Mouse (Mus musculus) gastrocnemius, postnatal 4 days (tissue): ENCODE results near the gene Kif6. TPM values are rescaled to one million over a fixed set of nuclear protein-coding genes. Genes with fewer than 3 reads are reported as not detected.
A peak's percentile ranks its signal among the peaks of the same experiment; 100 is the strongest.

Source experiments
- DNase-seq, 2 experiments: peaks; one replicate each; pipeline ENCODE4 v3.0.0; 2021 to 2022; ENCODE audit warnings: low spot score in 2 of 2, mixed read lengths in 2 of 2
- total RNA-seq, 2 experiments: library from RNA; stranded (reverse); gene quantifications; 2 replicates each; pipeline ENCODE4 v1.2.3; 2021

Kif6 gene
- total RNA-seq, 2 experiments from 2014 or later: 0.21 to 0.56 TPM

DNA sequence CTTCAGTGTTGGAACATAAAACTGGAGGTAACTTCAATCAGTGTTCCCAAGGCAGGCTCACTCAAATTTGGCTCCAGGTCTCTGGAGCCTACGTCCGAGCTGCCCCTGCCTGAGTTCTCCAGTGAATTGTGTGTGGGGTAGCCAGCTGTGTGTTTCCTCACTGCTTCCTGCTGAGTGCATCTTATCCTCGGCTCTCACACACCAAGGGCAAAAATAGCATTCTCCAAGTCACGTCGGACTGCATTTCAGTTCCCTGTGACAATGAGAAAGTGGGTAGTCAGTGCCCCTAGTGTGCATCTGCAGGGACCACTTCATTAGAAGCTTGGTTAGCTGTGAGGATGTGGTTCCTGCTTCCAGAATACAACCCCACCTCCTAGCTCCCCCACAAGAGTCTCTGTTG, 222.5 kb downstream of the Kif6 start:
- no peak for DNase-seq

DNA sequence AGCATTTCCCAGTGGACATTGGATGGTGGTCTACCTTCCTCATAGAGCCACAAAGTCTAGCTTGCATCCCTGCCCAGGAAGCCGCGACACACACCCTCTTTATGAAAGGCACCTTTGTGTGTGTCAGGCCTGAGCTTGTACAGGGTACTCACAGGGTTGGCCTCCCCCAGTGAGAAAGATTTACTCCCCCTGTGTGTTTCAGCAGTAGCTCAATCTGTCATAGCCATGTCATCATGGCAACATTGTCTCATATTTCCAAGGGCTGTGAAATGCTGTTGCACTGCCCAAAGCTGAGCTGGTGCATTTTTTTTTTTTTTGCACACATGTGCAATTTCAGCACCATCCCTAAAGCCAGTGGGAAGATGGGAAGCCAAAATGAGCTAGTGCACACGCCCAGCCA, 224.3 kb downstream of the Kif6 start:
- DNase-seq: no peak

DNA sequence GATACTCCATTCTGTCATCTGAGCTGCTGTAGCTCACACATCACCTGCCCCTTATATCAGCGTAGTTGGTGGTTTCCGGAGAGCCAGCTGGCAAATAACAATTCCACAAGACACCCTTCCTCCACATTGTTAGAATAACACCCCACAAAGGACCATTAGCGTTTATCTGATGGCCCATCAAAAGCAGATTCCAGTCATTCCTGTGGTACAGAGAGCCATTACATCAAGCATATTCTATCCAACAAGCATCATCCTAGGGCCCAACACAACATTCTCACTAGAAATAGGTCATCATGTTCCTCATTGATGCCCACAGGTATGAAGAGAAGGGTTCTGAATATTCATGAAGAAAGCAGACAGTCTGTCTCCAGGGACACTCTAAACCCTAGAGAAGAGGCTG, 236.3 kb downstream of the Kif6 start:
- no peak for DNase-seq

DNA sequence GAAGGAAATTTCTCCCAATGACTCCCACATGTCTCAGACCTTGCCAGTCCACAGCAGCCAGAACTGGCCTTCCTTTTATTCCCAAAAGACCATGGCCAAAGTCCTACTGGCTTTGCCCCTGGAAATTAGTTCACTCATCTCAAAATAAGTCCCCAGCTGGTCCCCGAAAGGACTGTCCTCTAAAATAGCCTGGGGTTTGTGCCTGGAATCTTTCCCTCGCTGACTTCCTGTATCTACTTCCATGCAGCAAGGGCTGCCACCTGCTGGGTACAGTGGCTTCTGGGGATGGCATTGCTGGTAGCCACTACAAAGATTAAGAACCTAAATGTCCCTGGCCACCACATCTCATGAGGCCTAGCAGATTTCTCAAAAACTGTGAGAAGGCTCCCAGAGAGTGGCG, 237.2 kb downstream of the Kif6 start:
- peak in 1 of 2 experiments; percentile 19 for DNase-seq

DNA sequence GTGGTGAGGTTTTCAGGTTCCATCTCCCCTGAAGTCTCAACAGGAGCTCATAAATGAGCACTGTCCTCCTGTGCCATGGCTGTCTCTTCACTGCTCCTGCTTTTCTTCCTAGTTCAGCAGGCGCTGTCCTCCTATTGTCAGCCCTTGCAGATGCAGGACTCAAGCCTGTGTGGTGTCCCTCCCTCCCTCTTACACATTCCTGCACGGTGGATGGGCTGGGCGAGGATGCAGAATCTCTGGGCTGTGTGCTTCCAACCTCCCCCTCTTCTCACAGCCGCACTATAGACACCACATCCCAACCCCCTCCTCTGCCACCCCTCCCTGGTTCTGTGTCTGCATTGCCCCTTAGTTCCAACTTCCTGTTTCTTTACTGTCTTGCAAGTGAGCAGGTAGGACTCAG, 240.8 kb downstream of the Kif6 start:
- no peak for DNase-seq

DNA sequence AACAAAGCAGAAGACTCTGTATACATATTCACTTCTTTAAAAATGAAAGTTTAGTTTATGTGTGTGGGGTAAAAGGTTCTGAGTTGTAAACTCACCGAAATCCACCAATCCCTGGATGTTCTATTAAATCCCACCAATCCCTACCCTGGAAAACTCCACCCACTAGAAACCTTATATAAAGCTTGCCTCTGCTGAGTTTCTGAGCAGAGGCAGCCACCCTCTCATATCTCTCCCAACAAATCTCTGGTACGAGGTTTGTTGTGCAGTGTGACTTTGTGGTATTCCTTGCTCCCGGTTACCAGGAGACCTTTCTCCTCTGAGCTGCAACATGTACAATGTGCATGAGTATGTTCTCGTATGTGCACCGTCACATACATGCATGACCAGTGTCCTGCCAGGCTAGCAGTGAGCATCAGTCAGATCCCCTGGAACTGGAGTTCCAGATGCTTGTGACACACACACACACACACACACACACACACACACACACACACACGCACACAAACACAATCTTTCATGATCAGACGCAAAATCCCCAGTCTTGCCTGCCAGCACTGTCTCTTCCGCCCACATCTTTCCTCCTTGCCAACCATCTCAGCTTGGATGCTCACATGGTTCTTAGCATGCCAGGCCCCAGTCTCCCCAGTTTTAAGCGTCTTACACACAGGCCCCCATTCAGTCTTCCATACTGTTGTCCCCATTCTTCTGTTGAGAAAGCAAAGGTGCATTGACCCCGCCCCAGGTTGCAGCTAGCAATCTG, 245.3 kb downstream of the Kif6 start:
- no peak for DNase-seq

DNA sequence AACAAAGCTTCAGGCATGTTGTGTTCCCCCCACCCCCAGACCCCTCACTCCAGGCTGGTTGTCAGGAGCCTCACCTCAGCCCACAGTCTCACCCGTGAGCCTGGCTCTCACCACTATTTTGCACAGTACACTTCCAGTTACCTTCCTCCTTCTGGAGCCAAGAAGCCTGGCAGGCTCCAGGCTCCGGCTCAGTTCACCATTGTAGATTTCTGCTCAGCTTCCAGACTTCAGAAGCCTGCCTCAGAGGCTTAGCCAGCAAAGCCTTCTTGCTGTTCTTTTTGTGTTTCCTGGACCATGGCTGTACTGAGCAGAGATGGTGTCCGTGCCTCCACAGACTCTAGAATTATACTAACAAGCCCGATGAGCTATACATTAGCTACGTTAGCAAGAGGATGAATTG, 248.7 kb downstream of the Kif6 start:
- DNase-seq: no peak

DNA sequence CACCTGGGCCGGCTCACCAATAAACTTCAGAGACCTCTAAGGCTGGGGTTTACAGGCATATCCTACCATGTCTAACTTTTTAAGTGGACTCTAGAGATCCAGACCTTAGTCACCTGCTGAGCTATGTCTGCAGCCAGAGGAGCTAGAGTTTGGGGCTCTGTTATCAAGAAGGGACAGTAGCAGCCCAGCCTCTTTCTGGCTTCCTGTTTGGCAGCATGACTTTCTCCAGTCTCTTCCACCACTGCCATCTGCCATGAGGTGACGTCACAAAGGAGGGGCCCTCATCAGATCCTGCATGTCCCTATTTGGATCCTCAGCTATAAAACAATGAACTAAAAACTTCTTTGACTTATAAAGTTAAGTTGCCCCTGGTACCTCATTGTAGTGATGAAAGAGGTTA, 250.7 kb downstream of the Kif6 start:
- DNase-seq: no peak

DNA sequence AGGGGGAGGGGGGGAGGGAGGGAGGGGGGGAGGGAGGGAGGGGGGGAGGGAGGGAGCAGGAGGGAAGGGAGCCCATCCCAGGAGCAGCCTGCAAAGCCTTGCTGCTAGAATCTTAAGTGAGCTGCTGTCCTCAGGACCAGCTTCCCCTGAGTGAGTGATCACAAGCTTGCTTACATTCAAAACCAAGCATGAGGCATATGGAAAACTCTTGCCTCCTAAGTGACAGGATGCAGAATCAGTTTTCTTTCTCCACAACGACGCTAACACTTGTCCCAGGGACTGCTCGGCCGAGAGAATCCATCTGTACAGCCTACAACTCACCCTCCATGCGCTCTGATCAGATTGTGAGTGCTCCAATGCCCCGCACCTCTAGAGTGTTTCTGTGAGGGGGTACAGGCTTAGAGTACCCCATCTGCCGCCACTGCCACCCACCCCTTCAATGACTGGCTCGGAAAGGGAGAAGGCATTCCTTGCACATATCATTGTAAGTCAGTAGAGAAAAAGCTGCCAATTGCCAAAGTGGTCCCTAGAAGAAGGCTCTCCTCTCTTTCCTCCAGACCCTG, 251.8 kb downstream of the Kif6 start:
- no peak for DNase-seq

DNA sequence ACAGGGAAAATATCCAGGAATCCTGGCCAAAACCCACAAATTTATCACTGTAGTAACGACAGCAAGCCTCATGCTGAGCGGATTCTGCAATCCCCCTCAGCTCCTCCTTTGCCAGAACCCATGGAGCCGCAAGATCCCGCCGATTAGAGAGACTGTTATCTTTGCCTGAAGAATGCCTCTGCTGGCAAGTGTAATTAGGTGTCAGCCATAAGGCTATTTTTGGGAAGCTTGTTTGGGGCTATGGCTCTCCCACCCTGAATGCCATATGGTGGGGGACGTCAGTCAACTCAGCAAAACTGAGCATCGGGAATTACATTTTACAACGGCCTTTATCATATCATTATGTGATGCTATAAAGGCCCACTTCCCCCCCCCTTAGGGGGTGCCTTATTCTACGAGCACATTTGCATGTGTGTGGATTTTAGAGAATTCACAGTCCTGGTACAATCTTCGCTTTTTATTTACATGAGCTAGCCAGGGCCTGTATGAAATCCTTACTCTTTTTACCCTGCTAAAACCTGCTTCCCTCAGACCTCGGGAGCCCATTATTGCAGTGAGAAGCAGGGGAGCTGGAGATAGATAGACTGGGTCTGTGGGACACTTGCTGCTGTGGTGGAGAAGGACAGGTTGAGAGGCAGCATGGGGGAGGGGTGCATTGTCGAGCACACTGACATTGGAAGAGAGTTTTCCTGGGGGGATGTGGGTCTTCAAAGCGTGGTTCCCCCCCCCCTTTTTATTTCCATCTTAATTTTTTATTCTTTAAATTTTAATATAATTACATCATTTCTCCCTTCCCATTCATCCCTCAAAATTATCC, 252.6 kb downstream of the Kif6 start:
- no peak for DNase-seq

DNA sequence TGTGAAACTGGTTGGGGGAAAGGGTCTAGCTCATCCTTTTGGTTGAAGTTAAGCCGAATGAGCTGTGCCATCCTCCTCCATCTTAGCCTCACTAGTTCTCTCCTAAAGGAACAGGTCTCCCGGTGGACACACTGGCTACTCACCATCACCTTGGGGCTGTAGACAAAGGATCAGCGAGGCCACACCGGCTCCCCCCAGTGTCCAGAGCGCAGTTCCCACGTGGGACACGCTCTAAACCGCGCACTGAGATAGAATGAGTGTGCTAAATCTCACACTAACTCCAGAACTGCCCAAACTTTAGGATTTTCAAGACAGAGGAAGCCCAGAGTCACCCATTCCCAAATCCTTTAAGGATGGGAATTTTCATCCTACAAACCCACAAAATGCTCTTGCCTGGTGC, 254.3 kb downstream of the Kif6 start:
- DNase-seq: no peak

DNA sequence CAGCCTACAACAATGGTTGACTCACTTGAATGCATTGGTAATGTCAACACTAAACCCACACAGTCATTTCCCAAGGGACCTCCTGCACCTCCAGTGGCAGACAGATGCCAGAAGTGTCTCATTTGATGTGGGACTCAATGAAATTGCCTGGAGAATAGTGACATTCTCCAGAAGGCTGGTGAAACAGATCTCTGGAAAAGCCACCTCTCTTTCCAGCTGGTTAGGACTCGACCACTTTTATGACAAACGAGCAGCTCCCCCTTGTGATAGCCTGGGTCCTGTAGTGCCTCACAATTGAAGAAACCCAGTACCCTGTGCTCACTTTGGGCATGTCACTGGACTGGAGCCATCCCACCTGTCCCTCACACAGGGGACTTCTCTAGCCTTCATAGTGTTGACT, 257.4 kb downstream of the Kif6 start:
- no peak for DNase-seq

DNA sequence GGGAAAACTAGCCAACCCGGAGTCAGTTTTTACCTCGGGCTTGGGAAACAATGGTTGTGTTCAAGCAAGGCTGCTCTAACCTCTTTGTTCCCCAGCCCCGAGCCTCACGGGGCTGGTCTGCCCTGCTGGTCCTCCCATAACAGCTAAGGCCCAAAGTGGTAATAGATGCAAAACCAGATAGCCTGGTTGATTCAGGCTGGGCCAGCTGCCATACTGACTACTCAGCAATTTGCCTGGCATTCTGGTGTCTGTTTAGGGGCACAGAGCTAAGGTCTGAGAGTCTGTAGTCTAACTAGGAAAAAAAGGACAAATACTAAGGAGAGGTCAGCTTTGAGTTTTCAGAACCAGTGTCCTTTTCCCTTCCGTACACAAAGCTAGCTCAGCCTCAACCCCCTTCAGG, 259.8 kb downstream of the Kif6 start:
- DNase-seq: no peak

DNA sequence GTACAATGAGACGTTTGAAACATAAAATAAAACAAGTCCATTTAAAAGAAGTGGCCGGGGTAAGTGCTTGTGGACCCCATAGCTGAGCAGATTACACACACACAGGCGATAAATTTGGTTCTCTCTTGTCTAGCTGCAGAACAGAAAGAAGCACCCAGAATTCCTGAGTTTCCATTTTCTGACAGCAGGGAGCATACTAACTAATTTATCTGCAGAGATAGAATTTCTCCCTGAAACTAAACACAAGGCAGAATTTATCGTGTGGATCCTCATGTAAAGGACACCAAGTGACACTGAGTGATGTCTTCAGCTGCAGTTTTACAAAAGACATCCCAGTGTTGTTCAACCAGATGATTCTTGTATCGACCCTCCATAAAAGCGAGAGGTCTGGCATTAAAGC, 260.5 kb downstream of the Kif6 start:
- no peak for DNase-seq

DNA sequence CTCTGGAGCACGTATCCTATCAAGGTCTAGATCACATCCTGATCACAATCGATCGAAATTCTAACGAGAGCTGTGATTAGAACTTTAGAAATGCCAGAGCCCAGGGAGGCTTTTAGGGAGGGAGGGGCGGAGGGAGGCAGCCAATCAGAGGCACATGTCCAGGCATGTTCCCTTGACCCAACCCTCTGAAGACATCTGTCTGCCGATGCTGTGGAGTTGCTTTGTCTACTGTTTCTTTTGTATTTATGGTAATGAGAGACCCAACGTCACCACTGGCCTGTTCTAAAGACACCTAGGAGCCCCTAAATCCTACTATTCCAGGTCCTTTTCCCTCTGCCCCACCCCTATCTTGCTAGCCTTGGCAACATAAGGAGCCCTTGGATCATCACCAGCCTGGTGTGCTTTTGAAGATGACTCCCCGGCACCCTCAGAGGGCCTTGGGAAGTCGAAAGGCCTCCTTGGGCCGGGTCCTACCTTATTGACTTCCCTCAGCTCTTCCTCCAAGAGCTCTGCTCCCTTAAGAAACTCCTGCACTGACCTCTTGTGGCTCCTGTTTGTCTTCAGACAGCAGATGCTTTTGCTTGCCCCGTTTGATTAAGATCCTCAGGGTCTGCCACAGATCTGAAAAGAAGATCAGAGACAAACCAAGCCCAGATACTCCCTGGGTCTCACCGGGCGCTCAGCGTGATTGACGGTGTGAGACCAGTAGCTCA, 261.2 kb downstream of the Kif6 start:
- no peak for DNase-seq

DNA sequence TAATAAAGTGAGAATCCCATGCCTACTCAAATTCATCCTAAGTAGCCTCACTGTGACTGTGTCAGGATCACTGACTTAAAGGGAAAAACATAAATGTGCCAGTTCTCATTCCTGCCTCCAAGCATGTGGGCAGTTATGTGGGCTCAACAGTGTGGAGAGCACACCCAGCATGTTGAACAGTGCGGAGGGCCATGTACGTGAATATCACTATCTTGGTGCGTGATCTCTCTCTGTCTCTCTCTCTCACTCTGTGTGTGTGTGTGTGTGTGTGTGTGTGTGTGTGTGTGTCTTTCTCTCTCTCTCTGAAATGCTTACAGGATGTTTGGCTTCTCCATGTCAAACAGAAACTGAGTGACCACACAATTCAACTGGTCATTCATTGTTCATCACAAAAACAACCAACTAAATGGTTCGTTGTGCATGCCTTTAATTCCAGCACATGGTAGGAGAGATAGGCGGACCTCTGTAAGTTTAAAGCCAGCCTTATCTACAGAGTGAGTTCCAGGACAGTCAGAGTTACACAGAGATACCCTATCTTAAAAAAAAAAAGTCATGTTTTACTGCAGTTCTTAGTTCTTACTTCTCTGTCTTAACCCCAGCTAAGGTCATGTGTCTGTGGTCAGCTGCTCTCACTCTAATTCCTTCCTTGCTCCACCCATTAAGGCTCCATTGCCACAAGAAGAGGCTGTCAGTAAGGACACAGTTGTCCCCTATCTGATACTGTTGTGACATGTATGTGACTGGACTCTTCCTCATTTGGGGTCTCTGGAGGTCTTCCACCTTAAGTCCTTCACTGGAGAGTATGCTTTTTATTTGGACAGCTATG, 266.2 kb downstream of the Kif6 start:
- no peak for DNase-seq

DNA sequence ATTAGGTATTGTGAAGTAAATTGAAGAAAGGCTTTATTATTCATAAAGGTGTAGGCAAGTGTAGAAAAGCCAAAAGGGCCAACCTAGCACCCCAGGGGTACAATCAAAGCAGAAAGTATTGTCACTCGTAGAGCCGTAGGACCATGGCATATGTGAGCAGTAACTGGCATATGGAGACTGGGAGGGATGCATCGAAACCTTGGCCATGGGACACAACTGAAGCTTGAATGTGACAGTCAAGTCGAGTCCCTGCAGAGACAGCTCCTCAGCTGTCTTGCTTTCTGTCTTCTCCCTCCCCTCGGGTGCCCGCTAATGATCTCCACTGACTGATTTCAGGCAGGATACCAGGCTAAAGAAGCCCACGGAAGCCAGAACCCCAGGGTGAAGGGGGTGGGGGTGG, 266.9 kb downstream of the Kif6 start:
- no peak for DNase-seq

DNA sequence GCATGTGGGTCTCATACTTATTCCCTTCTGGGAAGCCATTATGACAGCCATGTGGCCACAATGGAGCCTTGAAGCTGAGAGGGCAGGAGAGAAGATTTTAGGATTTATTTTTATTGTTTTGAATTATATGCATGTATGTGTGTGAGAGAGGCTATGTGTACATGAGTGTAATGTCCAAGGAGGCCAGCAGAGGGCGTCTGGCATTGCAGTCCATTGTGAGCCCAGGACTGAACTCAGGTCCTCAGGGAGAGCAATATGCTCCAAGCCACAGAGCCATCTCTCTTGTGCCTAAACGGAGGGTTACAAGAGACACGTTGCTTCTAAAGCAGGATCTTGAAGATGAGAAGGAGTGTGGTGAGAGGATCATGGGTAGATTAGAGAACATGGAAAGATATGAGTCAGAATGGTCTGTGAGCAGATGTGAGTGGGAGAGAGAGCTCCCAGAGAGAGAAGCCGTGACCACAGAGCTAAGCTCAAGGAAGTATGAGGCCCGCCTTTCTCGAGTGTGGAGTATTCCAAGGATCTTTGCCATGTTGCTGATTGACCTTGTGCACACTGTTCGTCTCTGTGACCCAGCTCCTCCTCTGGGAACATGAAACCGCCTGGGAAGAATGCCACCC, 268.3 kb downstream of the Kif6 start:
- DNase-seq: no peak

DNA sequence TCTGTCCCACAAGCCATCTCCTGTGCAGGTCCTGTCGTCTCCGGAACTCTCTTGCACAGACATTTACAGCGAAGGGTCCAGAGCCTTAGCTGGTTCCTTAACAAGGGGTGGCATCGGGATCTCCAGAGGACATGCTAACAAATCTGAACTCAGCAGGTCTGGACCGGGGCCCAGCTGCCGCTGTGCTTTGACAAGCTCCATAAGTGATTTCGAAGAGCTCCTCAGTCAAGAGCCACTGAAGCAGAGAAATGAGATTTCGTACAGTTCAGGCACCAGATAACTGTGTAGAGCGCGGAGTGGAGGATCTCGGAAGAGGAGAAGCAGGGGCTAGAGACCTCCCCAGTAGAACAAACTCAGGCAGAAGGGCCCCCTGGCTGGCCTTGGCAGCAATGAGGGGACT, 270.1 kb downstream of the Kif6 start:
- no peak for DNase-seq

DNA sequence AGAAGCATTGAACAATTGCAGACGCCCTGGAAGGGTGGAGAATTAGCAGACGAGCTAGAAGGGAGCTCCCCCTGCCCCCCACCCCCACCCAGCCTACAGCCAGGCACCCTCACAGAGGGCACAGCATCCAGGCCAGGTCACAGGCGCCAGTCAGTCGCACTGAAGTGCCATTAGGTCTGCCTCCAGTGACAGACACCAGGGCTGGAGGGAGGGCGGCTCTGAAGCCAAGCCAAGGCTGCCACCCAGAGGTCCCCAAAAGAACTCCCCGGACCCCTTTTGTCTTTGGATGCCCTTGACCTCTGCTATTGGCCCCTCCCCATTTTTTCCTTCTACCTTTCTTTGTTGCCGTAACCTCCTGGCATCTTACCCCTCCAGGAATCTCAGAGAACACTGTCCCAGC, 274.7 kb downstream of the Kif6 start:
- DNase-seq: no peak
